Mouse (Mus musculus): Measurements from ENCODE around the gene Gm37419.

DNA sequence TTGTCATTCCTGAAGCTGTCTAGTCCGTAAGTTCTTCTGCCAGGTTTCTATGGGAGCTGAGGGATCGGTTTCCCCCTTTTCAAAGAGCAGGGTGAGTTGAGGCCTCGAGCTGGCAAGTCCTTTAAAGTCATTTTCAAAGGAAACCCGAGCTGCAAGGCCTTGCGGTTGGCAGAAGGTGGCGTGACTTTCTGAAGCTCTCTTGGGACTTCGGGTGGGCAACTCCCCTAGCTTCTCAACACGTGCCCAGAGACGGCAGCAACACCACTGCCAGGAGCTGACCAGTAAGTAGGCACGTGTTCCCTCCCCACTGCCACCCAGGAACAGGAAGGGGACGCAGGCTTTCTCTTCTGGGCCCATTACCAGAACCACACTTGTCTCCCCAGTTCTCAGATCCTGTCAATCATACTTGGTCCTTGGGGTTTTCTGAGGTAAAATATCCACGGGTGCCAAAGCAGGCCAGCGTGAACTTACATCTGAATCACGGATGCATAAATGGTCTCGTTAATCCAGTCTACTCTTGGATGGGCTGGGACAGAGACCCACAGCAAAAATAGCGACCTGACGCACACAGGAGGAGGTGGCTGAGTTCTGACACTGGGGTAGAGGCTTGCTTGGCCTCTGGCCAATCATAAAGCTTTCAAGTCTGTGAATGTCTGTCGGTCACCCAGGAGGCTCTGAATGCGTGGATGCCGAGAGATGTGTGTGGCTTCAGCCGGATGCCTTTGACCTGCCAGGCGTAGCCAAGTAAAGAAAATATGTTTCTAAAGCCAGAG is 24.2 kb upstream of the Gm37419 start:
- no peak for TF ChIP-seq POLR2A (IDR thresholded peaks at IDR 0.05; ENCODE audit: borderline replicate concordance, insufficient read depth, low read length)
- no peak for TF ChIP-seq CTCF (IDR thresholded peaks at IDR 0.05; ENCODE audit: borderline replicate concordance, insufficient read depth, low read depth, low read length)
